Mouse (Mus musculus): ENCODE results near the gene Lars2. TPM values are rescaled to one million over a fixed set of nuclear protein-coding genes. Genes with fewer than 3 reads are reported as not detected.

The Lars2 gene
- polyA plus RNA-seq, 1 experiment, result 25.0 TPM

GRCm38 (mm10) chr9:123391140-123391849 lies 24.6 kb downstream of the Lars2 start:
- Histone ChIP-seq H3K27me3 (replicated peaks) (no peaks in the 10 kb centered on the region), H3K4me1 (peaks cover 37% of the 10 kb centered on the region), H3K4me3 (replicated peaks) (no peak overlapping the region), H3K36me3 (replicated peaks; ENCODE audit: low read length) (peaks cover 81% of the 10 kb centered on the region), H3K9me3 (no peaks in the 10 kb centered on the region)
- TF ChIP-seq FLI1 (IDR thresholded peaks at IDR 0.05; ENCODE audit: low read length), result no peak
- no peak for TF ChIP-seq GATA1 (IDR thresholded peaks at IDR 0.05; ENCODE audit: borderline replicate concordance, low read length)

- no peaks in the 10 kb centered on the region for H3K27me3 ChIP-seq (replicated peaks)
- no peak overlapping the region for H3K4me3 ChIP-seq (replicated peaks)
- peaks cover 80% of the 10 kb centered on the region for H3K36me3 ChIP-seq (replicated peaks; ENCODE audit: low read length)
- no peaks in the 10 kb centered on the region for H3K9me3 ChIP-seq
- H3K4me1 ChIP-seq, result peaks cover 28% of the 10 kb centered on the region
- TF ChIP-seq GATA1 (IDR thresholded peaks at IDR 0.05; ENCODE audit: borderline replicate concordance, low read length), result no peak
- TF ChIP-seq FLI1 (IDR thresholded peaks at IDR 0.05; ENCODE audit: low read length), result no peak
Observed at GRCm38 (mm10) chr9:123394856-123395255, 28.1 kb downstream of the Lars2 start.

- H3K9me3 ChIP-seq, result no peaks in the 10 kb centered on the region
- TF ChIP-seq GATA1 (IDR thresholded peaks at IDR 0.05; ENCODE audit: borderline replicate concordance, low read length), result no peak
- no peaks in the 10 kb centered on the region for H3K27me3 ChIP-seq (replicated peaks)
Observed at GRCm38 (mm10) chr9:123397701-123398100, 31.0 kb downstream of the Lars2 start.

GRCm38 (mm10) chr9:123402215-123402614 lies 35.5 kb downstream of the Lars2 start:
- Histone ChIP-seq H3K4me1 (peaks cover 18% of the 10 kb centered on the region), H3K27me3 (replicated peaks) (no peaks in the 10 kb centered on the region), H3K9me3 (no peaks in the 10 kb centered on the region), H3K36me3 (replicated peaks; ENCODE audit: low read length) (peaks cover 51% of the 10 kb centered on the region), H3K4me3 (replicated peaks) (no peak overlapping the region)
- TF ChIP-seq GATA1 (IDR thresholded peaks at IDR 0.05; ENCODE audit: borderline replicate concordance, low read length) (no peak), FLI1 (IDR thresholded peaks at IDR 0.05; ENCODE audit: low read length) (no peak)

More at GRCm38 (mm10) chr9:123397701-123398100, 31.0 kb downstream of the Lars2 start:
- Histone ChIP-seq H3K4me1 (peaks cover 36% of the 10 kb centered on the region), H3K4me3 (replicated peaks) (no peak overlapping the region), H3K36me3 (replicated peaks; ENCODE audit: low read length) (peaks cover 87% of the 10 kb centered on the region)

- Histone ChIP-seq H3K36me3 (replicated peaks; ENCODE audit: low read length) (peaks cover 46% of the 10 kb centered on the region), H3K27me3 (replicated peaks) (no peaks in the 10 kb centered on the region), H3K4me3 (replicated peaks) (no peak overlapping the region), H3K9me3 (no peaks in the 10 kb centered on the region), H3K4me1 (peaks cover 16% of the 10 kb centered on the region)
- TF ChIP-seq FLI1 (IDR thresholded peaks at IDR 0.05; ENCODE audit: low read length) (no peak), GATA1 (IDR thresholded peaks at IDR 0.05; ENCODE audit: borderline replicate concordance, low read length) (no peak)
Observed at GRCm38 (mm10) chr9:123403031-123403430, 36.3 kb downstream of the Lars2 start.

- Histone ChIP-seq H3K36me3 (replicated peaks; ENCODE audit: low read length) (peaks cover 42% of the 10 kb centered on the region), H3K9me3 (no peaks in the 10 kb centered on the region), H3K4me1 (peaks cover 15% of the 10 kb centered on the region), H3K4me3 (replicated peaks) (no peak overlapping the region), H3K27me3 (replicated peaks) (no peaks in the 10 kb centered on the region)
- TF ChIP-seq FLI1 (IDR thresholded peaks at IDR 0.05; ENCODE audit: low read length) (no peak), GATA1 (IDR thresholded peaks at IDR 0.05; ENCODE audit: borderline replicate concordance, low read length) (no peak)
Observed at GRCm38 (mm10) chr9:123405231-123405630, 38.5 kb downstream of the Lars2 start.

- Histone ChIP-seq H3K27me3 (replicated peaks) (no peaks in the 10 kb centered on the region), H3K36me3 (replicated peaks; ENCODE audit: low read length) (peaks cover 55% of the 10 kb centered on the region), H3K4me3 (replicated peaks) (no peak overlapping the region), H3K4me1 (peaks cover 7% of the 10 kb centered on the region), H3K9me3 (no peaks in the 10 kb centered on the region)
- TF ChIP-seq FLI1 (IDR thresholded peaks at IDR 0.05; ENCODE audit: low read length) (no peak), GATA1 (IDR thresholded peaks at IDR 0.05; ENCODE audit: borderline replicate concordance, low read length) (no peak)
Observed at GRCm38 (mm10) chr9:123408771-123409170, 42.0 kb downstream of the Lars2 start.

GRCm38 (mm10) chr9:123429863-123430262 lies 63.1 kb downstream of the Lars2 start:
- H3K4me1 ChIP-seq, result peaks cover 48% of the 10 kb centered on the region
- H3K9me3 ChIP-seq, result no peaks in the 10 kb centered on the region
- peaks cover 90% of the 10 kb centered on the region for H3K36me3 ChIP-seq (replicated peaks; ENCODE audit: low read length)
- no peak overlapping the region for H3K4me3 ChIP-seq (replicated peaks)
- H3K27me3 ChIP-seq (replicated peaks), result no peaks in the 10 kb centered on the region
- TF ChIP-seq GATA1 (IDR thresholded peaks at IDR 0.05; ENCODE audit: borderline replicate concordance, low read length) (no peak), FLI1 (IDR thresholded peaks at IDR 0.05; ENCODE audit: low read length) (no peak)

- H3K4me1 ChIP-seq, result peaks cover 37% of the 10 kb centered on the region
- TF ChIP-seq FLI1 (IDR thresholded peaks at IDR 0.05; ENCODE audit: low read length) (no peak), GATA1 (IDR thresholded peaks at IDR 0.05; ENCODE audit: borderline replicate concordance, low read length) (no peak)
- H3K36me3 ChIP-seq (replicated peaks; ENCODE audit: low read length), result peaks cover 92% of the 10 kb centered on the region
Observed at GRCm38 (mm10) chr9:123430973-123431372, 64.2 kb downstream of the Lars2 start.

GRCm38 (mm10) chr9:123438223-123438622 lies 71.5 kb downstream of the Lars2 start:
- no peaks in the 10 kb centered on the region for H3K9me3 ChIP-seq
- H3K4me1 ChIP-seq, result peaks cover 11% of the 10 kb centered on the region
- no peak overlapping the region for H3K4me3 ChIP-seq (replicated peaks)
- H3K36me3 ChIP-seq (replicated peaks; ENCODE audit: low read length), result peaks cover 92% of the 10 kb centered on the region
- TF ChIP-seq GATA1 (IDR thresholded peaks at IDR 0.05; ENCODE audit: borderline replicate concordance, low read length) (no peak), FLI1 (IDR thresholded peaks at IDR 0.05; ENCODE audit: low read length) (no peak)
- no peaks in the 10 kb centered on the region for H3K27me3 ChIP-seq (replicated peaks)

More at GRCm38 (mm10) chr9:123430973-123431372, 64.2 kb downstream of the Lars2 start:
- Histone ChIP-seq H3K4me3 (replicated peaks) (no peak overlapping the region), H3K27me3 (replicated peaks) (no peaks in the 10 kb centered on the region), H3K9me3 (no peaks in the 10 kb centered on the region)

All from megakaryocyte, embryonic 14.5 days (primary cell).